Mouse (Mus musculus): Measurements from ENCODE around the gene Txlna. TPM values are rescaled to one million over a fixed set of nuclear protein-coding genes. Genes with fewer than 3 reads are reported as not detected.

Gene Txlna
- polyA plus RNA-seq, 1 experiment from 2014 or later = 90.1 TPM

GRCm38 (mm10) chr4:129622120-129622802, 18.6 kb downstream of the Txlna start:
- H3K4me3 ChIP-seq = peak overlapping the region; percentile 77; the same call in 1 of the 2 replicates
- peaks cover 30% of the 10 kb centered on the region for H3K36me3 ChIP-seq
- 79% methylated on average over 11 of the region's 11 CpGs for WGBS
- no peaks in the 10 kb centered on the region for H3K9me3 ChIP-seq
- no peaks in the 10 kb centered on the region for H3K27me3 ChIP-seq (ENCODE audit: insufficient read depth, poor library complexity, severe bottlenecking)
- DNase-seq (ENCODE audit: low spot score) = no peak
- peak overlapping the region; percentile 90; the same call in 1 of the 2 replicates for H3K27ac ChIP-seq
- H3K4me1 ChIP-seq (replicated peaks) = peaks cover 62% of the 10 kb centered on the region

GRCm38 (mm10) chr4:129621283-129621841, 19.5 kb downstream of the Txlna start:
- 80% methylated on average over 8 of the region's 8 CpGs for WGBS
- Histone ChIP-seq H3K27ac (no peak overlapping the region), H3K9me3 (no peaks in the 10 kb centered on the region), H3K4me3 (0 out of 2 replicates have a peak overlapping the region, but pooled peaks have one; percentile 6), H3K27me3 (ENCODE audit: insufficient read depth, poor library complexity, severe bottlenecking) (no peaks in the 10 kb centered on the region), H3K4me1 (replicated peaks) (peaks cover 59% of the 10 kb centered on the region), H3K36me3 (peaks cover 30% of the 10 kb centered on the region)
- DNase-seq (ENCODE audit: low spot score) = no peak

GRCm38 (mm10) chr4:129620419-129621282, 20.2 kb downstream of the Txlna start:
- H3K4me1 ChIP-seq (replicated peaks) = peaks cover 57% of the 10 kb centered on the region
- no peak overlapping the region for H3K4me3 ChIP-seq
- WGBS = 93% methylated on average over 11 of the region's 11 CpGs
- no peak for DNase-seq (ENCODE audit: low spot score)
- no peaks in the 10 kb centered on the region for H3K9me3 ChIP-seq
- no peak overlapping the region for H3K27ac ChIP-seq
- H3K27me3 ChIP-seq (ENCODE audit: insufficient read depth, poor library complexity, severe bottlenecking) = no peaks in the 10 kb centered on the region
- H3K36me3 ChIP-seq = peaks cover 30% of the 10 kb centered on the region

GRCm38 (mm10) chr4:129618786-129619691, 21.8 kb downstream of the Txlna start, which contains the start of gene Iqcc:
Gene Iqcc (minus strand): TSS chr4:129619099.
- peak; percentile 92 for DNase-seq (ENCODE audit: low spot score)
- peak within 1 kb of the TSS; percentile 68 for H3K4me3 ChIP-seq
- H3K27ac ChIP-seq = peak within 1 kb of the TSS; percentile 91
- no peaks in the 10 kb centered on the region for H3K9me3 ChIP-seq
- H3K27me3 ChIP-seq (ENCODE audit: insufficient read depth, poor library complexity, severe bottlenecking) = no peaks in the 10 kb centered on the region
- peaks cover 32% of the 10 kb centered on the region for H3K36me3 ChIP-seq
- H3K4me1 ChIP-seq (replicated peaks) = peaks cover 41% of the 10 kb centered on the region
- 5% methylated on average over 44 of the region's 44 CpGs for WGBS

GRCm38 (mm10) chr4:129618031-129618430, 22.8 kb downstream of the Txlna start:
- Histone ChIP-seq H3K9me3 (no peaks in the 10 kb centered on the region), H3K36me3 (peaks cover 32% of the 10 kb centered on the region), H3K27ac (peak overlapping the region; percentile 91), H3K4me3 (peak overlapping the region; percentile 68), H3K27me3 (ENCODE audit: insufficient read depth, poor library complexity, severe bottlenecking) (no peaks in the 10 kb centered on the region), H3K4me1 (replicated peaks) (peaks cover 31% of the 10 kb centered on the region)
- WGBS = 96% methylated on average over 5 of the region's 5 CpGs
- DNase-seq (ENCODE audit: low spot score) = no peak

- Histone ChIP-seq H3K36me3 (peaks cover 32% of the 10 kb centered on the region), H3K27ac (no peak overlapping the region), H3K27me3 (ENCODE audit: insufficient read depth, poor library complexity, severe bottlenecking) (no peaks in the 10 kb centered on the region), H3K9me3 (no peaks in the 10 kb centered on the region), H3K4me1 (replicated peaks) (peaks cover 22% of the 10 kb centered on the region), H3K4me3 (peak overlapping the region; percentile 7; the same call in 1 of the 2 replicates)
- no peak for DNase-seq (ENCODE audit: low spot score)
- WGBS = 94% methylated on average over 7 of the region's 7 CpGs
Observed at GRCm38 (mm10) chr4:129617121-129617641, 23.7 kb downstream of the Txlna start.

GRCm38 (mm10) chr4:129616631-129617030, 24.2 kb downstream of the Txlna start:
- WGBS = 91% methylated on average over 3 of the region's 3 CpGs
- Histone ChIP-seq H3K36me3 (peaks cover 32% of the 10 kb centered on the region), H3K27ac (no peak overlapping the region), H3K9me3 (no peaks in the 10 kb centered on the region), H3K4me3 (no peak overlapping the region), H3K4me1 (replicated peaks) (peaks cover 17% of the 10 kb centered on the region), H3K27me3 (ENCODE audit: insufficient read depth, poor library complexity, severe bottlenecking) (no peaks in the 10 kb centered on the region)
- DNase-seq (ENCODE audit: low spot score) = no peak

- H3K36me3 ChIP-seq = peaks cover 28% of the 10 kb centered on the region
- H3K9me3 ChIP-seq = no peaks in the 10 kb centered on the region
- no peaks in the 10 kb centered on the region for H3K27me3 ChIP-seq (ENCODE audit: insufficient read depth, poor library complexity, severe bottlenecking)
- H3K27ac ChIP-seq = no peak overlapping the region
- H3K4me1 ChIP-seq (replicated peaks) = peaks cover 17% of the 10 kb centered on the region
- WGBS = 89% methylated on average over 9 of the region's 9 CpGs
- no peak for DNase-seq (ENCODE audit: low spot score)
- H3K4me3 ChIP-seq = no peak overlapping the region
Observed at GRCm38 (mm10) chr4:129615801-129616290, 25.0 kb downstream of the Txlna start.

GRCm38 (mm10) chr4:129614093-129614492, 26.8 kb downstream of the Txlna start, which contains the start of gene Dcdc2b:
Gene Dcdc2b (minus strand): TSS chr4:129614257.
- DNase-seq (ENCODE audit: low spot score) = no peak
- no peaks in the 10 kb centered on the region for H3K9me3 ChIP-seq
- H3K4me1 ChIP-seq (replicated peaks) = peaks cover 14% of the 10 kb centered on the region
- no peaks in the 10 kb centered on the region for H3K27me3 ChIP-seq (ENCODE audit: insufficient read depth, poor library complexity, severe bottlenecking)
- WGBS = 90% methylated on average over 6 of the region's 6 CpGs
- H3K27ac ChIP-seq = no peak within 1 kb of the TSS
- H3K36me3 ChIP-seq = peaks cover 34% of the 10 kb centered on the region
- no peak within 1 kb of the TSS for H3K4me3 ChIP-seq

- DNase-seq (ENCODE audit: low spot score) = no peak
- H3K4me1 ChIP-seq (replicated peaks) = no peaks in the 10 kb centered on the region
- no peaks in the 10 kb centered on the region for H3K27me3 ChIP-seq (ENCODE audit: insufficient read depth, poor library complexity, severe bottlenecking)
- no peaks in the 10 kb centered on the region for H3K9me3 ChIP-seq
- H3K27ac ChIP-seq = no peak overlapping the region
- no peak overlapping the region for H3K4me3 ChIP-seq
- 72% methylated on average over 4 of the region's 4 CpGs for WGBS
- peaks cover 44% of the 10 kb centered on the region for H3K36me3 ChIP-seq
Observed at GRCm38 (mm10) chr4:129610472-129610871, 30.4 kb downstream of the Txlna start.

GRCm38 (mm10) chr4:129610026-129610425, 30.8 kb downstream of the Txlna start:
- Histone ChIP-seq H3K9me3 (no peaks in the 10 kb centered on the region), H3K4me1 (replicated peaks) (no peaks in the 10 kb centered on the region), H3K27me3 (ENCODE audit: insufficient read depth, poor library complexity, severe bottlenecking) (no peaks in the 10 kb centered on the region), H3K36me3 (peaks cover 48% of the 10 kb centered on the region), H3K4me3 (no peak overlapping the region), H3K27ac (no peak overlapping the region)
- WGBS = 78% methylated on average over 4 of the region's 4 CpGs
- DNase-seq (ENCODE audit: low spot score) = no peak

Measured in hindbrain, embryonic 10.5 days (tissue).